Mouse (Mus musculus): Measurements from ENCODE around the gene Pcgf3. TPM values are rescaled to one million over a fixed set of nuclear protein-coding genes. Genes with fewer than 3 reads are reported as not detected.

Pcgf3 gene
- total RNA-seq (2021): 10 to 100 TPM; 45.4 to 47.4 TPM
- long read RNA-seq, full-length matches to known transcripts: 14 of 27 reads
- long read RNA-seq, partial matches to known transcripts: 0 of 27 reads
- long read RNA-seq, other reads (novel, unspliced or antisense): 13 of 27 reads

DNA sequence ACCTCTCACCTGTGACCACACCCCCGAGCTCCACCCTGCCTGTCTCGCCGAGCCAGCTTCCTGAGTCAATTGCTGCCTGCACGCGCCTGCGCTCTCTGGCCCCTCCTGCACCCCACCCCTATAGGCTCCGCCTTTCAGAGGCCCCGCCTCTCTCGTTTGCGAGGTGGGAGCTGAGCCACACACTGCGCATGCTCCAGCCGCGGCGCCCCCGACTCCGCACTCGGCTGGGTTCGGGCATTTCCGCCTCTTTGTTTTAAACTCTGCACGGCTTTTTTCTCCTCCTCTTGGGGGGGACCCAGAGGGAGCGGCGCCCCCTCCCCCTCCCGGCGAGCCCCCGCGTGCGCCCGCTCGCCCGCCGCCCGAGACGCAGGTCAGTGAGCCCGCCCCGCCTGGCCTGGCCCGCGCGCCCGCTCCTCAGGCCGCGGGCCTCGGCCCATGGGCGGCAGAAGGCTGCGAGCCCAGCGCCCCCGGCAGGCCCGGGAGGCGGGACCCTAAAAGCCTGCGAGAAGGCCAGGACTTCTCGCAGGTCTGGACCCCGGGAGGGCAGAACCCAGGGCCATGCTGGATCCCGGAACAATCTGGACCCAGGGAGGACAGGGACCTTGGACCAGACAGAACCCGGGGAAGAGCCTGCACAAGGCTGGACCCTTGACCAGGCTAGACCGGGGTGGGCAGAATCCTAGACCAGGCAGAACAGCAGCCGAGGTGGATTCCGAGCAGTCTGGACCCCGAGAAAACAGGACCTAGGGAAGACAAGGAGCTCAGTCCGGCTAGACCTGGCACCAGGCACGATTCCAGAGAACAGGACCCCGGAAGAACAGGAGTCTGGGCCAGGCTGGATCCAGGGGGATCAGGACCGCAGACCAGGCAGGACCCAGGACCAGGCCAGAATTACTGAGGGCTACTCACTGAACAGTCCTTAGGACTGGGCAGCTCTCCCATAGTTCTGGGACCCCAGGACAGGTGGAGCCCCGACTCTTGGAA lies at the start of gene Pcgf3:
Gene Pcgf3 (plus strand): TSS at position 151 of the 984 bp plus-strand sequence.
- DNase-seq (ENCODE audit: low spot score in 2 of 2): peak; percentile 97

- no peak for DNase-seq (ENCODE audit: low spot score in 2 of 2)
These were observed 46.3 kb upstream of the Pcgf3 start for GRCm38 (mm10) chr5:108414711-108415110.

- no peak for DNase-seq (ENCODE audit: low spot score in 2 of 2)
These were observed 38.3 kb upstream of the Pcgf3 start for GRCm38 (mm10) chr5:108422741-108423140.

GRCm38 (mm10) chr5:108423427-108423826 lies 37.6 kb upstream of the Pcgf3 start:
- DNase-seq (ENCODE audit: low spot score in 2 of 2): no peak

- peak in 1 of 2 experiments; percentile 76 for DNase-seq (ENCODE audit: low spot score in 2 of 2)
These were observed 33.8 kb upstream of the Pcgf3 start for GRCm38 (mm10) chr5:108427186-108427585.

- no peak for DNase-seq (ENCODE audit: low spot score in 2 of 2)
These were observed 29.8 kb upstream of the Pcgf3 start for GRCm38 (mm10) chr5:108431196-108431595.

- peak; percentile 89 to 97 for DNase-seq (ENCODE audit: low spot score in 2 of 2)
These were observed 27.0 kb upstream of the Pcgf3 start, which contains the start of gene Atp5k for GRCm38 (mm10) chr5:108433804-108434587. Gene Atp5k, minus strand, starts transcription at chr5:108434448.

DNA sequence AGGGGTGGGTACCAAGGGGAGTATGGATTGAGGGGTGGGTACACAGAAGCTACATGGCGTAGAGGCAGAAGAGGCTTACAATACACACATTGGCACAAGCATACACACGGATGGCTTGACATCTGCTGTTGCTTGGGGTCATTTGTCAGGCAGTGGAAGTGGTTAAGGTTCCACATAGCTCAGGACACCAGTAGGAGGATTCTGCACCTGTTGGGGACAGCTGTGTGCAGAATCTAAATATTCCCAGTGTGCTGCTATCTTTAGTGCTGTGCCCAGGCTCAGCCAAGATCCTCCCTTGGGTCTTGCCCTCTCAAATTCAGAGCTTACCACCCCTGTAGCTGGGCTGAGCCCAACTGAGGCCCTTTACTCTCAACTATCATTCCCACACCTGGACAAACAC lies 24.9 kb upstream of the Pcgf3 start:
- no peak for DNase-seq (ENCODE audit: low spot score in 2 of 2)

DNA sequence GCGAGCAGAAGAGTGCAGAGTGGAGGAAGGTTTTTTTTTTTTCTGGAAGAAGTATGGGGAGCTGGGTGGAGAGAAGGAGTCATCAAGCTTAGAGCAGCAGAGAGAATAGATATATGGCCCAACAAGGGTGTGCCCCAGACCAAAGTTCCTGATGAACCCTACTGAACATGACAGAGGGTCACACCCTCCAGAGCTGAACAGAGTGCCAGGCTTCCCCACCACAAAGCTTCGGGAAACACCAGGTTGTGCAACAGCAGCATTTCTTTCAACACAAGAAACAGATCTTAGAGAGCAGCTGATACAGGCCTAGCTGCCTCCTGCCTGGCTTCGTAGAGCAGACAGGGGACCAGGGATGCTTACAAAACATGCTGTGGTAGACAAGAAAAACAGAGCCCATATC lies 14.1 kb upstream of the Pcgf3 start:
- DNase-seq (ENCODE audit: low spot score in 2 of 2): no peak

GRCm38 (mm10) chr5:108447857-108448256 lies 13.2 kb upstream of the Pcgf3 start:
- no peak for DNase-seq (ENCODE audit: low spot score in 2 of 2)

- no peak for DNase-seq (ENCODE audit: low spot score in 2 of 2)
These were observed 12.0 kb upstream of the Pcgf3 start, which contains the start of gene Mfsd7a for GRCm38 (mm10) chr5:108448785-108449668. Gene Mfsd7a, minus strand, starts transcription at chr5:108448891.

DNA sequence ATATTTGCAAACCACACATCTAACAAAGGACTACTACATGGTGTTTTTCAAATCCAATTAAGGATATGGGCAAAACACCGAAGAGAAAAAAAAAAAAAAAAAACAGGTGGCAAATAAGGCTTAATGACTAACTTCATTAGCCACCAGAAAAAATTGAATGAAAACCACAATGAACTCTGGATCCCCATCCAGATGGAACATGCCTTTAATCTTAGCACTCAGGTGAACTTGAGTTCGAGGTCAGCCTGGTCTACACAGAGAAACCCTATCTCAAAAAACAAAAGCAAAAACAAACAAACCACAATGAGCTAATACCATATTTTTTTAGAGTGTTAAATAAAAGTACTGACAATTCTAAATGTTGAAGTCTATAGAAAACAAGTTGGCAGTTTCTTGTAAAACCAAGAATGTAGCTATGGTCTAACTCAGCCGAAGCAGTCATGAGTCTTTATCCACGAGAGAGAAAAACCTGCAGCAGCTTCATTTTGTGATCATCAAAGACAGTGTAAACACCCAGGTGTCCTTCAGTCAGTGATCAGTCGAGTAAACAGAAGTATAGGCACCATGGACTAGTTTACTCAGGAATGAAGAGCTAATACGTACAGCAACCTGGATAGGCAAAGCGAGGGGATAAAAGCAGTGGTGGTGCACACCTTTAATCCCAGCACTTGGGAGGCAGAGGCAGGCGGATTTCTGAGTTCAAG lies 10.0 kb upstream of the Pcgf3 start:
- DNase-seq (ENCODE audit: low spot score in 2 of 2): no peak

DNA sequence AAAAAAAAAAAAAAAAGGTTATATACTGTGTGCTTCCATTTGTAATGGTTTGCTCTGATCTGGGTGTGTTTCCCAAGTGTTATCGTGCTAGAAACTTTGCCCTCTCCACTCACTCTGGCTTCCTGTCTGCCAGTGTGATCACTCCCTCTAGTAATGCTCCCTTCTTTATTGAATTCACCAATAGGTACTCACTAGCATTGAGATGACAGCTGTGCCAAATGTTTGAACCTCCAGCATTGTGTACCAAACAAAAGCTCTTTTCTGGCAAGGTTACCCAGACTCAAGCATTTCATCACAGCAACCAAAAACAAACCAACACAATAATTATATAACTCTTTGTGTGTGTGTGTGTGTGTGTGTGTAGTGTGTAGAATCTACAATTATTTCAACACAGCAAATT lies 9.4 kb upstream of the Pcgf3 start:
- no peak for DNase-seq (ENCODE audit: low spot score in 2 of 2)

GRCm38 (mm10) chr5:108452422-108452821 lies 8.6 kb upstream of the Pcgf3 start:
- DNase-seq (ENCODE audit: low spot score in 2 of 2): peak in 1 of 2 experiments; percentile 39

DNA sequence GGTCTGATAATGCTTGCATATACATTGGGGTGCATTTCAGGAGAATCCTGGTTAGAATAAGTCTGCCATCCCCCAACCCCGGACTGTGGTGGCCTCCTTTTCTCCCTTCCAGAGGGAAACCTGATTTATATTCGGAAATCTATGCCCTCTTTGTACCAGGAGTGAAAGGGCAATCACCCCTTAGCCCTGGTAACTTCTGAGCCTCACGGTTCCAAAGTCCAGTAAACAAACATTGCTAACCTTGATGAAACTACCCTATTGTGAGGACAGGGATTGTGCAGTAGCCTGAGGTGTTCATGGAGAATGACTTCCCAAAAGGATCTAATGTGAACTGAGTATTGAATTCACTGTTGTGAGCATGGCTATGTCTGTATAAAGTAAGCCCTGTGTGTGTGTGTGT lies 6.9 kb upstream of the Pcgf3 start:
- no peak for DNase-seq (ENCODE audit: low spot score in 2 of 2)

- DNase-seq (ENCODE audit: low spot score in 2 of 2): no peak
These were observed 2.3 kb upstream of the Pcgf3 start for GRCm38 (mm10) chr5:108458706-108459105.

- no peak for DNase-seq (ENCODE audit: low spot score in 2 of 2)
These were observed 571 bp upstream of the Pcgf3 start for GRCm38 (mm10) chr5:108460461-108460860.

GRCm38 (mm10) chr5:108462446-108462845 lies 1.4 kb downstream of the Pcgf3 start:
- DNase-seq (ENCODE audit: low spot score in 2 of 2): no peak

- DNase-seq (ENCODE audit: low spot score in 2 of 2): no peak
These were observed 4.3 kb downstream of the Pcgf3 start for GRCm38 (mm10) chr5:108465131-108465891.
